Mouse (Mus musculus) forebrain, embryonic 16.5 days (tissue): ENCODE measurements around the gene Btf3. TPM values are rescaled to one million over a fixed set of nuclear protein-coding genes. Genes with fewer than 3 reads are reported as not detected.
A peak's percentile ranks its signal among the peaks of the same experiment; 100 is the strongest.

Experiments used
- ATAC-seq: fragments of 200-750 bp; cut with Nextera tagmentation; 2 replicates; pipeline ENCODE4 v1.8.0; 2017; ENCODE audit warnings: mild to moderate bottlenecking, moderate library complexity
- H3K27ac ChIP-seq: fragments of 300-500 bp; sonication (generic); 2 replicates; pipeline ENCODE4 v1.5.1; 2014; ENCODE audit warnings: low read length, control low read depth
- H3K27me3 ChIP-seq: fragments of 300-500 bp; sonication (generic); replicated peaks from 2 replicates; pipeline ENCODE4 v1.6.1; 2014; ENCODE audit warnings: low read length; ENCODE audit not compliant: control insufficient read depth, insufficient read depth
- H3K36me3 ChIP-seq: fragments of 300-500 bp; sonication (generic); 2 replicates; pipeline ENCODE4 v1.6.1; 2014; ENCODE audit not compliant: control insufficient read depth, insufficient read depth
- H3K4me1 ChIP-seq: fragments of 300-500 bp; sonication (generic); replicated peaks from 2 replicates; pipeline ENCODE4 v1.6.1; 2014; ENCODE audit warnings: low read length; ENCODE audit not compliant: control insufficient read depth, insufficient read depth
- H3K4me2 ChIP-seq: fragments of 300-500 bp; sonication (generic); 2 replicates; pipeline ENCODE4 v1.6.1; 2014; ENCODE audit warnings: mild to moderate bottlenecking, low read length, control low read depth
- H3K4me3 ChIP-seq: fragments of 300-500 bp; sonication (generic); replicated peaks from 2 replicates; pipeline ENCODE4 v1.5.1; 2014; ENCODE audit warnings: mild to moderate bottlenecking, low read length, control low read depth
- H3K9ac ChIP-seq: fragments of 300-500 bp; sonication (generic); replicated peaks from 2 replicates; pipeline ENCODE4 v1.6.1; 2014; ENCODE audit warnings: low read depth, low read length, control low read depth
- H3K9me3 ChIP-seq: fragments of 300-500 bp; sonication (generic); 2 replicates; pipeline ENCODE4 v1.6.1; 2016; ENCODE audit warnings: low read length; ENCODE audit not compliant: control insufficient read depth
- WGBS: fragments of 180-500 bp; shearing (Covaris S2); extraction: QIAGEN DNeasy Blood & Tissue Kit; methylation state at CpG from one replicate; pipeline ENCODE4 v1.1.7; 2014; 5-methylcytosine and 5-hydroxymethylcytosine counted together
- polyA plus RNA-seq: library from polyadenylated mRNA; unstranded; fragments of >200 nt; fragmentation: Nextera tagmentation; extraction: Ambion mirVana; gene quantifications from 2 replicates; pipeline ENCODE4 v1.2.1, GENCODE M21; 2015

The Btf3 gene
- 536 and 561 TPM in 2 replicates for polyA plus RNA-seq

DNA sequence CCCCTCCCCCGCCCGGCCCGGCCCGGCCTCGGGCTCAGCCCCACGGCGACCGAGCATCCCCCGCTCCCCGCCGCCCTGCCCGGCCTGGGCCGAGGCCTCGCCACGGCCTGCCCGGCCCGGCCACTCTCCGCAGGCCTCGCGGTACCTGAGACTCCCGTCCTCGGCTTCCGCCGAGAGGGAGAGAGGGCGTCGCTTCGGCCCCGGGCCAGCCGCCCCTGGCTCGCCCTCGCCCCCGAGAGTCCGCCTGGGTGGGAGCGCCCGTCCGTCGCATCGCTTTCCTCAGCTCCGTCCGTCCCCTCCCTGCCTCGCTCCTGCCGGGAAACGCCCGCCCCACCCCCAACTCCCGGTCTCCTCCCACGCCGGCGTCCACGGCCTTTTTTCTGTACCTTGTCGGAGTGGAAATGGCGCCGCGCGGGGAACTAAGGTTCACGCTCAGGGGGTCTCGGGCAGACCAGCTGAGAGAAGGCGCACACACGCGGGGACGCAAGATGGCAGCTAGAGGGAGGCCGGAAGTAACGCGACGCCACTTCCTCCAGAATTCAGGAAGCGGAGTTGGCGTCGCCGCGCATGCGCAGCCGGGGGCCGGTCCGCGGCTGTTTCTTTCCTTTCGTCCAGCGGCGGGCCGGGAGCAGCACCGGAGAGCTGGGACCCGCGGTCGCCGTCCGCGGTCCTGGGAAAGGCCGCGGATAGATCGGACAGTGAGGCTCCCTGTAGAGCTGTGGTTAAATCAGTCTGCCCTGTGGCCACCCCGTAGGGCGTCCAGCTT, at the start of gene Btf3:
TSS of gene Btf3 (minus strand) at position 527 of the 766 bp plus-strand sequence.
- WGBS, result under 1% methylated on average over 67 of the region's 90 CpGs
- Histone ChIP-seq H3K4me1 (peaks cover 13% of the 10 kb centered on the region), H3K9me3 (no peaks in the 10 kb centered on the region), H3K4me3 (peak within 1 kb of the TSS; percentile 82), H3K27ac (peak within 1 kb of the TSS; percentile 83), H3K27me3 (no peaks in the 10 kb centered on the region), H3K4me2 (peak within 1 kb of the TSS; percentile 90), H3K9ac (peak within 1 kb of the TSS; percentile 82), H3K36me3 (peaks cover 11% of the 10 kb centered on the region; the same call in 1 of the 2 replicates)
- ATAC-seq, result peak; percentile 96

- Histone ChIP-seq H3K27me3 (peaks cover 75% of the 10 kb centered on the region), H3K4me2 (peak overlapping the region; percentile 7; the same call in 1 of the 2 replicates), H3K9ac (no peak overlapping the region), H3K4me3 (no peak overlapping the region; the same call in 1 of the 2 replicates), H3K36me3 (no peaks in the 10 kb centered on the region), H3K4me1 (peaks cover 5% of the 10 kb centered on the region), H3K9me3 (no peaks in the 10 kb centered on the region; the same call in 1 of the 2 replicates), H3K27ac (no peak overlapping the region)
- ATAC-seq, result no peak
- WGBS, result under 1% methylated on average over 52 of the region's 52 CpGs
These were observed 49.1 kb upstream of the Btf3 start for GRCm38 (mm10) chr13:98365766-98366421.

- Histone ChIP-seq H3K9ac (no peak overlapping the region), H3K4me1 (peaks cover 5% of the 10 kb centered on the region), H3K9me3 (no peaks in the 10 kb centered on the region; the same call in 1 of the 2 replicates), H3K27me3 (peaks cover 77% of the 10 kb centered on the region), H3K4me2 (no peak overlapping the region), H3K27ac (no peak overlapping the region), H3K4me3 (no peak overlapping the region), H3K36me3 (no peaks in the 10 kb centered on the region)
- ATAC-seq, result no peak
- 3% methylated on average over 8 of the region's 8 CpGs for WGBS
These were observed 48.3 kb upstream of the Btf3 start for GRCm38 (mm10) chr13:98365081-98365480.

DNA sequence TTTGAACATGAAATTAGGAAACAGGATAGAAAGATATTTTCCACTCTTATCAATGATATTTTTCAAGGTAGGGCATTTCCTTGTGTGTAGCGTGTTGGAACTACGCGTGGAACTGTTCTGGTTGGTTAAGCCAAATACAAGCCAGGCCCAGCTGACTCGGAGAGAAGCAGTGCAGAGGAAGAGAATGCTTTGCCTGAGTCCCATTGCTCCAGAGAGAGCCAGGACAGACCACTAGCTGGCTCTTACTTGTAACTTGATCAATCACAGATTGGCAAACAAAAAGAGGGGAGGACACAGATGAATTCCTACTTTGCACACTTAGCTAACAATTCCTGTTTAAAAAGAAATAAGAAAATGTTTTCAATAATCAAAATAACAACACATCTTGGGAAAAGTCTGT, 46.2 kb upstream of the Btf3 start:
- Histone ChIP-seq H3K4me1 (peaks cover 5% of the 10 kb centered on the region), H3K4me2 (no peak overlapping the region), H3K9me3 (no peaks in the 10 kb centered on the region; the same call in 1 of the 2 replicates), H3K4me3 (no peak overlapping the region), H3K36me3 (no peaks in the 10 kb centered on the region), H3K27me3 (peaks cover 79% of the 10 kb centered on the region), H3K9ac (no peak overlapping the region), H3K27ac (no peak overlapping the region)
- ATAC-seq, result no peak
- 4% methylated on average over 4 of the region's 4 CpGs for WGBS

GRCm38 (mm10) chr13:98361161-98361560, 44.4 kb upstream of the Btf3 start:
- Histone ChIP-seq H3K4me2 (no peak overlapping the region), H3K36me3 (no peaks in the 10 kb centered on the region), H3K9me3 (no peaks in the 10 kb centered on the region; the same call in 1 of the 2 replicates), H3K4me1 (peaks cover 3% of the 10 kb centered on the region), H3K27me3 (peaks cover 71% of the 10 kb centered on the region), H3K9ac (no peak overlapping the region), H3K4me3 (no peak overlapping the region), H3K27ac (no peak overlapping the region)
- WGBS, result 3% methylated on average over 5 of the region's 5 CpGs
- no peak for ATAC-seq

GRCm38 (mm10) chr13:98360391-98360790, 43.6 kb upstream of the Btf3 start:
- no peaks in the 10 kb centered on the region; the same call in 1 of the 2 replicates for H3K9me3 ChIP-seq
- no peak overlapping the region for H3K4me3 ChIP-seq
- H3K36me3 ChIP-seq, result no peaks in the 10 kb centered on the region
- H3K4me2 ChIP-seq, result no peak overlapping the region
- H3K9ac ChIP-seq, result no peak overlapping the region
- H3K4me1 ChIP-seq, result peaks cover 3% of the 10 kb centered on the region
- no peak for ATAC-seq
- peaks cover 66% of the 10 kb centered on the region for H3K27me3 ChIP-seq
- 4% methylated on average over 6 of the region's 6 CpGs for WGBS
- no peak overlapping the region for H3K27ac ChIP-seq

GRCm38 (mm10) chr13:98359337-98359736, 42.5 kb upstream of the Btf3 start:
- H3K4me3 ChIP-seq, result no peak overlapping the region
- no peaks in the 10 kb centered on the region; the same call in 1 of the 2 replicates for H3K9me3 ChIP-seq
- no peak overlapping the region for H3K4me2 ChIP-seq
- no peak overlapping the region for H3K27ac ChIP-seq
- ATAC-seq, result no peak
- H3K4me1 ChIP-seq, result peaks cover 14% of the 10 kb centered on the region
- WGBS, result 2% methylated on average over 6 of the region's 8 CpGs
- peaks cover 68% of the 10 kb centered on the region for H3K27me3 ChIP-seq
- no peaks in the 10 kb centered on the region for H3K36me3 ChIP-seq
- H3K9ac ChIP-seq, result no peak overlapping the region

- Histone ChIP-seq H3K4me3 (no peak overlapping the region), H3K36me3 (no peaks in the 10 kb centered on the region), H3K4me1 (peaks cover 21% of the 10 kb centered on the region), H3K9ac (no peak overlapping the region), H3K27ac (no peak overlapping the region), H3K9me3 (no peaks in the 10 kb centered on the region; the same call in 1 of the 2 replicates), H3K4me2 (no peak overlapping the region), H3K27me3 (peaks cover 69% of the 10 kb centered on the region)
- ATAC-seq, result no peak
- 1% methylated on average over 23 of the region's 23 CpGs for WGBS
These were observed 41.8 kb upstream of the Btf3 start for GRCm38 (mm10) chr13:98358424-98359181.
